Mouse (Mus musculus): ENCODE results near the gene Map3k7. TPM values are rescaled to one million over a fixed set of nuclear protein-coding genes. Genes with fewer than 3 reads are reported as not detected.
A peak's percentile ranks its signal among the peaks of the same experiment; 100 is the strongest.

Map3k7 gene
- polyA plus RNA-seq (2015; fragmentation: Nextera tagmentation; extraction: Ambion mirVana): 23.7 and 25.2 TPM in 2 replicates

- Histone ChIP-seq H3K27ac (peak within 1 kb of the TSS; percentile 98), H3K9me3 (no peaks in the 10 kb centered on the region), H3K4me2 (peak within 1 kb of the TSS; percentile 76), H3K4me1 (peaks cover 11% of the 10 kb centered on the region; the same call in 1 of the 2 replicates), H3K36me3 (no peaks in the 10 kb centered on the region), H3K9ac (peak within 1 kb of the TSS; percentile 71), H3K27me3 (replicated peaks) (no peaks in the 10 kb centered on the region), H3K4me3 (replicated peaks) (peak within 1 kb of the TSS; percentile 81)
- under 1% methylated on average over 88 of the region's 88 CpGs for WGBS
- peak; percentile 97 for ATAC-seq (ENCODE audit: insufficient read depth, low FRiP score, low read depth)
Measured at GRCm38 (mm10) chr4:31963354-31964193, at the start of gene Map3k7. TSS of gene Map3k7 (plus strand) at chr4:31964097.

- Histone ChIP-seq H3K27ac (no peak overlapping the region), H3K36me3 (no peaks in the 10 kb centered on the region), H3K9me3 (no peaks in the 10 kb centered on the region), H3K4me2 (no peak overlapping the region), H3K27me3 (replicated peaks) (no peaks in the 10 kb centered on the region), H3K4me3 (replicated peaks) (no peak overlapping the region), H3K9ac (no peak overlapping the region), H3K4me1 (no peaks in the 10 kb centered on the region)
- WGBS: 80% methylated on average over 11 of the region's 11 CpGs
- no peak for ATAC-seq (ENCODE audit: insufficient read depth, low FRiP score, low read depth)
Measured at GRCm38 (mm10) chr4:31915114-31915513, 48.8 kb upstream of the Map3k7 start.

GRCm38 (mm10) chr4:31918717-31919116 lies 45.2 kb upstream of the Map3k7 start:
- Histone ChIP-seq H3K36me3 (no peaks in the 10 kb centered on the region), H3K9ac (no peak overlapping the region), H3K9me3 (no peaks in the 10 kb centered on the region), H3K27ac (no peak overlapping the region), H3K4me2 (no peak overlapping the region), H3K4me1 (no peaks in the 10 kb centered on the region), H3K4me3 (replicated peaks) (no peak overlapping the region), H3K27me3 (replicated peaks) (no peaks in the 10 kb centered on the region)
- no peak for ATAC-seq (ENCODE audit: insufficient read depth, low FRiP score, low read depth)
- 89% methylated on average over 5 of the region's 5 CpGs for WGBS

GRCm38 (mm10) chr4:31922215-31922614 lies 41.7 kb upstream of the Map3k7 start:
- no peaks in the 10 kb centered on the region for H3K27me3 ChIP-seq (replicated peaks)
- no peaks in the 10 kb centered on the region for H3K4me1 ChIP-seq
- H3K9me3 ChIP-seq: no peaks in the 10 kb centered on the region
- H3K36me3 ChIP-seq: no peaks in the 10 kb centered on the region
- no peak overlapping the region for H3K4me2 ChIP-seq
- no peak for ATAC-seq (ENCODE audit: insufficient read depth, low FRiP score, low read depth)
- no peak overlapping the region for H3K27ac ChIP-seq
- H3K9ac ChIP-seq: no peak overlapping the region
- no peak overlapping the region for H3K4me3 ChIP-seq (replicated peaks)
- 73% methylated on average over 7 of the region's 7 CpGs for WGBS

- Histone ChIP-seq H3K4me1 (no peaks in the 10 kb centered on the region), H3K4me2 (no peak overlapping the region), H3K36me3 (no peaks in the 10 kb centered on the region), H3K9me3 (no peaks in the 10 kb centered on the region), H3K4me3 (replicated peaks) (no peak overlapping the region), H3K27ac (no peak overlapping the region), H3K9ac (no peak overlapping the region), H3K27me3 (replicated peaks) (no peaks in the 10 kb centered on the region)
- ATAC-seq (ENCODE audit: insufficient read depth, low FRiP score, low read depth): no peak
- WGBS: 64% methylated on average over 8 of the region's 8 CpGs
Measured at GRCm38 (mm10) chr4:31923437-31923836, 40.5 kb upstream of the Map3k7 start.

- H3K36me3 ChIP-seq: no peaks in the 10 kb centered on the region
- no peaks in the 10 kb centered on the region for H3K4me1 ChIP-seq
- H3K27me3 ChIP-seq (replicated peaks): no peaks in the 10 kb centered on the region
- no peak overlapping the region for H3K4me3 ChIP-seq (replicated peaks)
- H3K9me3 ChIP-seq: no peaks in the 10 kb centered on the region
- no peak for ATAC-seq (ENCODE audit: insufficient read depth, low FRiP score, low read depth)
- no peak overlapping the region for H3K9ac ChIP-seq
- no peak overlapping the region for H3K27ac ChIP-seq
- H3K4me2 ChIP-seq: no peak overlapping the region
- 48% methylated on average over 14 of the region's 14 CpGs for WGBS
Measured at GRCm38 (mm10) chr4:31924301-31925185, 39.4 kb upstream of the Map3k7 start.

- H3K4me1 ChIP-seq: peaks cover 4% of the 10 kb centered on the region; the same call in 1 of the 2 replicates
- no peaks in the 10 kb centered on the region for H3K36me3 ChIP-seq
- no peaks in the 10 kb centered on the region for H3K9me3 ChIP-seq
- no peak overlapping the region for H3K4me2 ChIP-seq
- H3K4me3 ChIP-seq (replicated peaks): no peak overlapping the region
- H3K27ac ChIP-seq: no peak overlapping the region
- H3K9ac ChIP-seq: no peak overlapping the region
- no peak for ATAC-seq (ENCODE audit: insufficient read depth, low FRiP score, low read depth)
- WGBS: 65% methylated on average over 3 of the region's 3 CpGs
- H3K27me3 ChIP-seq (replicated peaks): no peaks in the 10 kb centered on the region
Measured at GRCm38 (mm10) chr4:31933171-31933570, 30.7 kb upstream of the Map3k7 start.

- H3K36me3 ChIP-seq: no peaks in the 10 kb centered on the region
- peaks cover 4% of the 10 kb centered on the region; the same call in 1 of the 2 replicates for H3K4me1 ChIP-seq
- H3K4me2 ChIP-seq: no peak overlapping the region
- H3K9me3 ChIP-seq: no peaks in the 10 kb centered on the region
- no peak for ATAC-seq (ENCODE audit: insufficient read depth, low FRiP score, low read depth)
- H3K27ac ChIP-seq: no peak overlapping the region
- H3K4me3 ChIP-seq (replicated peaks): no peak overlapping the region
- no peaks in the 10 kb centered on the region for H3K27me3 ChIP-seq (replicated peaks)
- no peak overlapping the region for H3K9ac ChIP-seq
- 46% methylated on average over 3 of the region's 3 CpGs for WGBS
Measured at GRCm38 (mm10) chr4:31935831-31936306, 28.0 kb upstream of the Map3k7 start.

- Histone ChIP-seq H3K27ac (no peak overlapping the region), H3K27me3 (replicated peaks) (no peaks in the 10 kb centered on the region), H3K4me3 (replicated peaks) (no peak overlapping the region), H3K36me3 (no peaks in the 10 kb centered on the region), H3K4me1 (peaks cover 4% of the 10 kb centered on the region; the same call in 1 of the 2 replicates), H3K9me3 (no peaks in the 10 kb centered on the region), H3K9ac (no peak overlapping the region), H3K4me2 (no peak overlapping the region)
- 17% methylated on average over 8 of the region's 8 CpGs for WGBS
- no peak for ATAC-seq (ENCODE audit: insufficient read depth, low FRiP score, low read depth)
Measured at GRCm38 (mm10) chr4:31936358-31936757, 27.5 kb upstream of the Map3k7 start.

GRCm38 (mm10) chr4:31936911-31937375 lies 27.0 kb upstream of the Map3k7 start:
- Histone ChIP-seq H3K9me3 (no peaks in the 10 kb centered on the region), H3K27ac (no peak overlapping the region), H3K27me3 (replicated peaks) (no peaks in the 10 kb centered on the region), H3K4me3 (replicated peaks) (peak overlapping the region; percentile 40), H3K36me3 (no peaks in the 10 kb centered on the region), H3K4me1 (peaks cover 4% of the 10 kb centered on the region; the same call in 1 of the 2 replicates), H3K4me2 (peak overlapping the region; percentile 89), H3K9ac (no peak overlapping the region)
- WGBS: 16% methylated on average over 15 of the region's 15 CpGs
- no peak for ATAC-seq (ENCODE audit: insufficient read depth, low FRiP score, low read depth)

GRCm38 (mm10) chr4:31937376-31938281 lies 26.3 kb upstream of the Map3k7 start:
- Histone ChIP-seq H3K27me3 (replicated peaks) (no peaks in the 10 kb centered on the region), H3K4me3 (replicated peaks) (peak overlapping the region; percentile 40), H3K36me3 (no peaks in the 10 kb centered on the region), H3K27ac (no peak overlapping the region), H3K4me1 (peaks cover 4% of the 10 kb centered on the region; the same call in 1 of the 2 replicates), H3K9ac (0 out of 2 replicates have a peak overlapping the region, but pooled peaks have one; percentile 6), H3K4me2 (peak overlapping the region; percentile 89), H3K9me3 (no peaks in the 10 kb centered on the region)
- ATAC-seq (ENCODE audit: insufficient read depth, low FRiP score, low read depth): no peak
- 5% methylated on average over 36 of the region's 36 CpGs for WGBS
